Mouse (Mus musculus) limb, embryonic 11.5 days (tissue): ENCODE results near the gene Celf2. TPM values are rescaled to one million over a fixed set of nuclear protein-coding genes. Genes with fewer than 3 reads are reported as not detected.

Experiments used
- ATAC-seq: fragments of 200-750 bp; cut with Nextera tagmentation; 2 replicates; pipeline ENCODE4 v1.8.0; 2017; ENCODE audit warnings: low read depth; ENCODE audit not compliant: insufficient number of reproducible peaks, low FRiP score, low TSS enrichment
- DNase-seq: peaks from one replicate; pipeline ENCODE4 v3.0.0-alpha.2; 2015; ENCODE audit warnings: low spot score
- H3K27ac ChIP-seq: fragments of 300-500 bp; sonication (generic); replicated peaks from 2 replicates; pipeline ENCODE4 v1.5.1; 2014; ENCODE audit warnings: low read depth, mild to moderate bottlenecking, low read length
- H3K27me3 ChIP-seq: fragments of 300-500 bp; sonication (generic); 2 replicates; pipeline ENCODE4 v1.6.1; 2014; ENCODE audit warnings: mild to moderate bottlenecking, low read length, mixed read lengths; ENCODE audit not compliant: control insufficient read depth, insufficient read depth
- H3K36me3 ChIP-seq: fragments of 300-500 bp; sonication (generic); 2 replicates; pipeline ENCODE4 v1.6.1; 2014; ENCODE audit warnings: mild to moderate bottlenecking, low read length, moderate library complexity, mixed read lengths; ENCODE audit not compliant: control insufficient read depth, insufficient read depth
- H3K4me1 ChIP-seq: fragments of 300-500 bp; sonication (generic); 2 replicates; pipeline ENCODE4 v1.6.1; 2014; ENCODE audit warnings: low read length, mixed read lengths; ENCODE audit not compliant: control insufficient read depth, insufficient read depth
- H3K4me2 ChIP-seq: fragments of 300-500 bp; sonication (generic); 2 replicates; pipeline ENCODE4 v1.6.1; 2014; ENCODE audit warnings: low read depth, mild to moderate bottlenecking, moderate library complexity; ENCODE audit not compliant: severe bottlenecking
- H3K4me3 ChIP-seq: fragments of 300-500 bp; sonication (generic); 2 replicates; pipeline ENCODE4 v1.5.1; 2014; ENCODE audit warnings: low read depth, low read length
- H3K9ac ChIP-seq: fragments of 300-500 bp; sonication (generic); 2 replicates; pipeline ENCODE4 v1.6.1; 2014; ENCODE audit warnings: mild to moderate bottlenecking, low read length
- H3K9me3 ChIP-seq: fragments of 300-500 bp; sonication (generic); 2 replicates; pipeline ENCODE4 v1.6.1; 2016; ENCODE audit warnings: low read length; ENCODE audit not compliant: control insufficient read depth
- WGBS: fragments of 180-500 bp; shearing (Covaris S2); extraction: QIAGEN DNeasy Blood & Tissue Kit; methylation state at CpG from one replicate; pipeline ENCODE4 v1.1.7; 2014; 5-methylcytosine and 5-hydroxymethylcytosine counted together
- polyA plus RNA-seq: library from polyadenylated mRNA; unstranded; fragments of >200 nt; fragmentation: Nextera tagmentation; extraction: Ambion mirVana; gene quantifications from 2 replicates; pipeline ENCODE4 v1.2.1, GENCODE M21; 2014

Gene Celf2
- polyA plus RNA-seq, 1 experiment from 2014 or later, result 24.1 TPM

- 89% methylated on average over 1 of the region's 1 CpGs for WGBS
- Histone ChIP-seq H3K9me3 (no peaks in the 10 kb centered on the region), H3K36me3 (no peaks in the 10 kb centered on the region), H3K9ac (no peak overlapping the region), H3K4me2 (no peak overlapping the region), H3K4me3 (no peak overlapping the region), H3K27me3 (no peaks in the 10 kb centered on the region), H3K4me1 (no peaks in the 10 kb centered on the region), H3K27ac (no peak overlapping the region)
- DNase-seq, result no peak
- no peak for ATAC-seq
Observed at GRCm38 (mm10) chr2:7144871-7145270, 364.5 kb downstream of the Celf2 start.

- no peaks in the 10 kb centered on the region for H3K27me3 ChIP-seq
- no peak overlapping the region for H3K27ac ChIP-seq
- ATAC-seq (no peak), DNase-seq (no peak)
- peaks cover 4% of the 10 kb centered on the region; the same call in 1 of the 2 replicates for H3K4me1 ChIP-seq
- H3K36me3 ChIP-seq, result no peaks in the 10 kb centered on the region
- no peaks in the 10 kb centered on the region for H3K9me3 ChIP-seq
- no peak overlapping the region for H3K9ac ChIP-seq
- 78% methylated on average over 2 of the region's 2 CpGs for WGBS
- H3K4me3 ChIP-seq, result no peak overlapping the region
- H3K4me2 ChIP-seq, result no peak overlapping the region
Observed at GRCm38 (mm10) chr2:7123366-7123765, 386.0 kb downstream of the Celf2 start.

- no peak overlapping the region for H3K9ac ChIP-seq
- H3K9me3 ChIP-seq, result no peaks in the 10 kb centered on the region
- no peaks in the 10 kb centered on the region for H3K36me3 ChIP-seq
- ATAC-seq (no peak), DNase-seq (no peak)
- H3K4me3 ChIP-seq, result no peak overlapping the region
- no peaks in the 10 kb centered on the region for H3K27me3 ChIP-seq
- H3K4me2 ChIP-seq, result no peak overlapping the region
- WGBS, result 28% methylated on average over 2 of the region's 2 CpGs
- H3K27ac ChIP-seq, result no peak overlapping the region
- 0 out of 2 replicates have a peak, but pooled peaks cover 2% of the 10 kb centered on the region for H3K4me1 ChIP-seq
Observed at GRCm38 (mm10) chr2:7115801-7116200, 393.6 kb downstream of the Celf2 start.

GRCm38 (mm10) chr2:7115161-7115560, 394.2 kb downstream of the Celf2 start:
- H3K27ac ChIP-seq, result no peak overlapping the region
- DNase-seq (no peak), ATAC-seq (no peak)

GRCm38 (mm10) chr2:7113738-7114137, 395.6 kb downstream of the Celf2 start:
- Histone ChIP-seq H3K27me3 (no peaks in the 10 kb centered on the region), H3K9ac (no peak overlapping the region), H3K36me3 (no peaks in the 10 kb centered on the region), H3K27ac (no peak overlapping the region), H3K9me3 (no peaks in the 10 kb centered on the region), H3K4me3 (no peak overlapping the region), H3K4me1 (0 out of 2 replicates have a peak, but pooled peaks cover 2% of the 10 kb centered on the region), H3K4me2 (no peak overlapping the region)
- DNase-seq (no peak), ATAC-seq (no peak)
- WGBS, result 74% methylated on average over 4 of the region's 4 CpGs

More at GRCm38 (mm10) chr2:7115161-7115560, 394.2 kb downstream of the Celf2 start:
- Histone ChIP-seq H3K36me3 (no peaks in the 10 kb centered on the region), H3K4me1 (0 out of 2 replicates have a peak, but pooled peaks cover 2% of the 10 kb centered on the region), H3K4me3 (no peak overlapping the region), H3K4me2 (no peak overlapping the region), H3K27me3 (no peaks in the 10 kb centered on the region), H3K9me3 (no peaks in the 10 kb centered on the region), H3K9ac (no peak overlapping the region)
- 80% methylated on average over 3 of the region's 3 CpGs for WGBS

- Histone ChIP-seq H3K27ac (no peak overlapping the region), H3K9ac (no peak overlapping the region), H3K27me3 (no peaks in the 10 kb centered on the region), H3K4me1 (0 out of 2 replicates have a peak, but pooled peaks cover 2% of the 10 kb centered on the region), H3K4me3 (no peak overlapping the region), H3K9me3 (no peaks in the 10 kb centered on the region), H3K36me3 (no peaks in the 10 kb centered on the region), H3K4me2 (no peak overlapping the region)
- ATAC-seq (no peak), DNase-seq (no peak)
- 58% methylated on average over 4 of the region's 4 CpGs for WGBS
Observed at GRCm38 (mm10) chr2:7112156-7112813, 397.1 kb downstream of the Celf2 start.

- no peak overlapping the region for H3K9ac ChIP-seq
- no peak overlapping the region for H3K27ac ChIP-seq
- no peaks in the 10 kb centered on the region for H3K9me3 ChIP-seq
- WGBS, result 72% methylated on average over 3 of the region's 3 CpGs
- H3K4me1 ChIP-seq, result no peaks in the 10 kb centered on the region
- H3K4me3 ChIP-seq, result no peak overlapping the region
- ATAC-seq (no peak), DNase-seq (no peak)
- H3K36me3 ChIP-seq, result no peaks in the 10 kb centered on the region
- H3K4me2 ChIP-seq, result no peak overlapping the region
- no peaks in the 10 kb centered on the region for H3K27me3 ChIP-seq
Observed at GRCm38 (mm10) chr2:7093414-7093813, 415.9 kb downstream of the Celf2 start.

- ATAC-seq (no peak), DNase-seq (no peak)
- Histone ChIP-seq H3K4me1 (no peaks in the 10 kb centered on the region), H3K27me3 (no peaks in the 10 kb centered on the region), H3K4me2 (no peak overlapping the region), H3K27ac (no peak overlapping the region), H3K9me3 (no peaks in the 10 kb centered on the region), H3K36me3 (no peaks in the 10 kb centered on the region), H3K9ac (no peak overlapping the region), H3K4me3 (no peak overlapping the region)
- 83% methylated on average over 5 of the region's 5 CpGs for WGBS
Observed at GRCm38 (mm10) chr2:7092641-7093040, 416.7 kb downstream of the Celf2 start.

GRCm38 (mm10) chr2:7090496-7090895, 418.9 kb downstream of the Celf2 start:
- no peak overlapping the region for H3K9ac ChIP-seq
- H3K36me3 ChIP-seq, result no peaks in the 10 kb centered on the region
- 93% methylated on average over 1 of the region's 1 CpGs for WGBS
- no peaks in the 10 kb centered on the region for H3K4me1 ChIP-seq
- DNase-seq (no peak), ATAC-seq (no peak)
- no peak overlapping the region for H3K4me3 ChIP-seq
- no peaks in the 10 kb centered on the region for H3K27me3 ChIP-seq
- H3K9me3 ChIP-seq, result no peaks in the 10 kb centered on the region
- H3K27ac ChIP-seq, result no peak overlapping the region
- no peak overlapping the region for H3K4me2 ChIP-seq
